Mouse (Mus musculus) layer of hippocampus, adult 9-11 months (tissue): Measurements from ENCODE around the gene Pick1.
A peak's percentile ranks its signal among the peaks of the same experiment; 100 is the strongest.

Source experiments
- DNase-seq: peaks from one replicate; pipeline ENCODE4 v3.0.0; 2022

Pick1 gene

GRCm38 (mm10) chr15:79273020-79273419 is 44.0 kb downstream of the Pick1 start:
- DNase-seq, result no peak

DNA sequence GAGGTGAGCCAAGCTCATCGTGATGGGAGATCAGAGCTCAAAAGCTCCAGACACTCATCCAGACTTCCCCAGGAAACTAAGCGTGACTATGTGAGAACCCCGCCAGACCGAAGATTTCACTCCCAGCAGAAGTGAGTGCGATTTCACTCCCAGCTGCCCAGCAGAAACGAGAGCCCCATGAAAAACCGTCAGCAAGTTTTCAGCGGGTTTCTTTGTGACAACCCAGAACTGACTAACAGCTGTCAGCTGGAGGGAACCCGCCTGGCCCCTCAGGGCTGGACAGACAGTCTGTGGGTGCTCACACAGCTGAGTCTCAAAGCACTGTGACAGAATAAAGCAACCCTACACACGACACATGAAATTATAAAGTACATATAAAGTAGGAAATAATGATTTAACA is 48.8 kb downstream of the Pick1 start:
- peak; percentile 36 for DNase-seq

GRCm38 (mm10) chr15:79280209-79280608 is 51.2 kb downstream of the Pick1 start:
- no peak for DNase-seq

DNA sequence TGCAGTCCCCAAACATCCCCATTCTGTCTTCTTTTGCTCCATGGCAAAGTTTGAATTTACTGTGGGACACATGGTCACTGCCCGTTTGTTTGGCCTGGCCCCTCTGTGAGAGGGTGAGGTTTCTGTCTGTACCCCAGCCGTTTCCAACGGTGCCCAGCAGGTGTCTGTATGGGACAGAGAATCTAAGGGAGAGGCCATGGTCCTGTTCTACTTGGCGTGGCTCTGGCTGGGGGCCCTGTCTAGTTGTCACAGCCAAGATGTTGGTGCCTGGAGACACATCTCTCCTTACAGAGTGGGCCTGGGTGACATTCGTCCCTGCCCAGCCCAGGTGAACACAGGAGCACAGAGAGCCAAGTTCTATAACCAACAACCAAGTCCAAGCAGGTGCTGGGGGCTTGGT is 51.9 kb downstream of the Pick1 start:
- DNase-seq, result no peak

- DNase-seq, result no peak
These were observed 52.4 kb downstream of the Pick1 start for GRCm38 (mm10) chr15:79281389-79281788.

DNA sequence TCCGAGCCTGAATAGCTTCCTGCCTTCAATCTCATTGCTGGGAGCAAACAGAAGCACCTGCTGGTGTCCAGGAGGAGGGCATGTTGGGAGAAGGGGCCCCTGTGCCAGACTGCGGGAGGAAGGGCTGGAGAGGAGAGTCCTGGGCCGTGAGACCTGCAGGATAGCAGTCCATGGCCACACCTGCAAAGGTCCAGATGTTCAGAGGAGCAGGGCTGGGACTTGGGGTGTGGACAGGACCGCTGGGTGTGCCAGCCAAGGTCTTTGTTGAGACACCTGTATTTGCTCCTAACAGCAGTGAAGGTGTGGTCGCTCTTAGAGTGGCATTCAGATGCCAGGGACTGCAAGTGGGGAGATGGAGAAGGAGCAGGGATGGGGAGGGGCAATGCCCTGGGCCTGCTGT is 53.5 kb downstream of the Pick1 start:
- DNase-seq, result no peak

DNA sequence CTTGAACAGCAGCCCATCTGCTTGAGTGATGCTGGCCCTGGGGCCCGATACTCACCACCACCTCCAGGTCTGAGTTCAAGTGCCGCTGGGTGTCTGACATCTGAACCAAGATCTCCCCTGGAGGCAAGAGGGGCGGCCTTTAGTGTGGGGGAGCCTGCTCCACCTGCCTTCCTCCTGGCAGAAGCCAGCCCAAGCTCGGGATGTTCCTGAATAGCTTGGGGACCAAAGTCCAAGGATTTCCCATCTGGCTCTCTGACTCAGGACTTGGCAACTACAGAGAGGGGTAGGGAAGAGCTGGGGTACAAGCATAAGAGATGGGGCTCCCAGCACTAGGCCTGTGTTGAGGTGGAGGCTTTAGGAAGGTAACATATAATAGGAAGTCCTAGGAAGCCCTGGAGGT is 54.4 kb downstream of the Pick1 start:
- no peak for DNase-seq

- DNase-seq, result no peak
These were observed 56.4 kb downstream of the Pick1 start, which contains the start of gene Baiap2l2 for GRCm38 (mm10) chr15:79285399-79285798. Baiap2l2 (minus strand) TSS chr15:79285537.

DNA sequence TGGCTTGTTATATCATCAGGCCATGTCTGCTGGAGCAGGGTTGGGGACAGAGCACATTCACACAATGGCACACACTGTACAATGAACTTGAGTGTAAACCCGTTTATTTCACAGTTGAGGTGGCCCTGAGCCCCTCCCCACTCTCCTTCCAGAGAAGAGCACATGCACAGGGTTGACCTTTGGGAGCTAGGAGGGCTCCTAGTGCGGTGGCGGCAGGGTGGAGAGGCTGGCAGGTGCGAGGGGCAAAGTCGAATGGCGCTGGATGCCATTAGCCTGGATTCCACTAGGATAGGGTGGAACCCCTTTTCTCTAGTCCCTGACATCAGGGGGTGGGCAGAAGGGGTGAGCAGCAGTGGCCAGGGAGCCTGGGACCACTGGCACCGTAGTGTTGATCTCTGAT is 57.2 kb downstream of the Pick1 start:
- no peak for DNase-seq

DNA sequence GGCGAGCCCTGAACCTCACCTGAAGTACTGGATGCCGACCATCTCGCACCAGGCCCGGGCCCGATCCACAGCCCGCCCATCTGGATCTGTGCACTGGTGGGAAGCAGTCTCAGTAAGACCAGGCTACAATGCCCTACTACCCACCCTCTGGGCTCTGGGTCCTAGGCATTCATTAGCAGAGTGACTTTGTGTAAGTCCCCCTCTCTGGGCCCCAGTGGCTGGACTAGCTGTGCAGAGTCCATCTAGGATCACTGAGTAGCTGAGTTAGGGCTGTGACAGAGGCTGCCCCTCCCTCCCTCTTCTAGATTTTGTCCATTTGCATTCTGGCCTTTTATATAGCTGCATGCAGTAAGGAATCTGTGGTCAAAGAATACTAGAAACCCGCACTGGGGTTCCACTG is 58.1 kb downstream of the Pick1 start:
- DNase-seq, result no peak

- DNase-seq, result no peak
These were observed 59.4 kb downstream of the Pick1 start for GRCm38 (mm10) chr15:79288387-79288786.

DNA sequence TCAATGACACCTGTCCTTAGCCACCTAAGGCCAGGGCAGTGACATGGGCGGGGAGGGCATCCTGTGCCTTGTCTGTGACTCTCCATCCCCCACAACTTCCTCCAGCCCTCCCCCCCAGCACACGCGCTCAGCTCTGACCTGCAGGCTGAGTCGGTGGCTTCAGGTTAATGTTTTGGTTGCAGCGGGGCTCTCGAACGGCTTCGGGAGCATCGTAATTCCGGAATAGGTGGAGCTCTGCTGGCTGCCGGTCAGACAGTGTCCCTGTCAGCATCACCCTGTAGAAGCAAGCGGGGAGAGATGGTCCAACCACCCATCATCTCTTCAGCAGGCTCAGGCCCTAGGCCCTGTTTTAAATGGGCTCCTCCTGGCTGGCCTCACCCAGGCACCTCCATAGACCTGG is 60.5 kb downstream of the Pick1 start:
- no peak for DNase-seq

DNA sequence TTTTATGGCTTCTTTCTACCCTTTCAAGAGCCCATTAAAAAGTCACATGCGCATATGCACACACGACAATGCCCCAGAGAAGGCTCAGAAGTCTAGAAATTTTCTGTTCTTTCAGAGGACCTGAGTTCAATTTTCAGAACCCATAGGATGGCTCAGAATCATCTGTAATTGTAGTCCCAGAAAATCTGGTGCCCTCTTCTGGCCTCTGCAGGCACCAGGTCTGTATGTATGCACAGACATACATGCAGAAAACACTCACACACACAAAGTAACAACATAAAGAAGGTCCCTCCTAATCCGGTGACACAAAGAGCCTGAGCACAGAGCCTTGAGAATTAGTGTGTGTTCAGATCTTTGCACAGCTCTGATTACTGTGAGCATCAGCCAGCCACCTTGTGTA is 61.4 kb downstream of the Pick1 start:
- DNase-seq, result no peak

DNA sequence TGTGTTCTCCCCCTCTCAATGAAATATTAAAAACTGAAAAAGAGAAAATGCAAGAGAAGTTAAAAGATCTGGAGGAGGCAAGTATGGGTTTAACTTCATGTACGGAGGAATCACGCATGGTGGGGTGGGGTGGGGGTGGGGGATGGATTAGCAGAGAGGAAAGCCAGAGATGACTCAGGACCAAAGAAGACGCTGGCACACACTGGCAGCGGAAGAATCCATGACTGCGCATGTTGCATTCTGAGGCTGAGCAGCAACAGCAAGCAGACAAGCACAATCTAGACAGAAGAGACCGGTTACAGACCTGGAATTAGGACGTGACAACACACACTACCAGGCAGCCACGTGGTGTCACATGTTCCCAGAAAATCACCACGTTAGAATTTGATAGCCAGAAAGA is 63.8 kb downstream of the Pick1 start:
- no peak for DNase-seq

- DNase-seq, result no peak
These were observed 69.6 kb downstream of the Pick1 start for GRCm38 (mm10) chr15:79298553-79298952.
